ENCODE assay signal across 17 mouse cellular contexts in the genomic region with DNA sequence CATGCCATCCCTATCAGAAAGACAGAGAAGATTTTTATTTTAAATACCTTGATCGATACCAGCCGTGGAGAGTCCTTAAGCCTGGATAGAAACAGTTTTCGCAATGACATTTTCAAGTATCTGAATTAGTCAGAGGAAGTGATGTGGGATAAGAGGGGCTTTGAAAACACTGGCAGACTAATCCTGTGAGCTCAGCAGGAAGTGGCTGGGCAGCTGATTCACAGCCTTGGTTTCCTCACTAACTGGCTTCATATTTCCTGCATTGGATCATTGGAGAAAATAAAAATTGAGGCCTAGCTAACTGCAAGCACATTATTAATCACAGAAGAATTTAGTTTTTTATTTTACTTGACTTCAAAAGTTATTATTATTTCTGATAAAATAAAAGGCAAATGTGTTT.
DNase-seq lines count a peak whose midpoint lies in the region; ATAC-seq and TF ChIP-seq lines count a peak whose summit lies in the region.
"Had no signal": no experiment of that assay in that cellular context is flagged by ENCODE, and none has a peak within 500 bp of the region (broad histone marks: within the 10 kb centered on the region; RNA-seq: fewer than 3 reads in every experiment).

No protein-coding gene starts in this region.

- no peak overlapping the region for H3K9ac ChIP-seq in lung, embryonic 14.5 days
- H3K9ac ChIP-seq: liver, embryonic 15.5 days had no signal

- no peaks in the 10 kb centered on the region for H3K4me1 ChIP-seq in lung, embryonic 14.5 days (ENCODE audit: insufficient read depth)
- H3K4me1 ChIP-seq in lung, adult 2 months (ENCODE audit: control insufficient read depth, insufficient read depth, low read length), result no peaks in the 10 kb centered on the region
- H3K4me1 ChIP-seq: liver, embryonic 15.5 days had no signal

- in situ Hi-C loops in Patski (cut with MboI; ENCODE audit: low pct_unique_long_range_greater_than_20kb), result no loop called here

- H3K36me3 ChIP-seq in lung, embryonic 14.5 days (ENCODE audit: insufficient read depth), result no peaks in the 10 kb centered on the region
- no peaks in the 10 kb centered on the region for H3K36me3 ChIP-seq in myocyte (ENCODE audit: control insufficient read depth, insufficient read depth)
- H3K36me3 ChIP-seq: liver, embryonic 15.5 days had no signal

- TF ChIP-seq POLR2A in lung, adult 2 months (IDR thresholded peaks at IDR 0.05; ENCODE audit: borderline replicate concordance, extremely low read depth, low read depth, low read length), result no peak
- no peak for TF ChIP-seq POLR2A in myocyte (IDR thresholded peaks at IDR 0.05; ENCODE audit: insufficient read length, low read depth)

- CTCF ChIA-PET in Patski (lab: Charles Lee), result interaction anchor here (1.1 kb wide), 1 partner anchor 40 kb away, joined by 3 read pairs; no protein-coding TSS in a partner anchor

- no peaks in the 10 kb centered on the region for H3K9me3 ChIP-seq in lung, embryonic 14.5 days (ENCODE audit: low read depth, low read length)
- H3K9me3 ChIP-seq: liver, embryonic 15.5 days had no signal

- H3K79me2 ChIP-seq in myocyte (ENCODE audit: control insufficient read depth, insufficient read depth), result peaks cover 42% of the 10 kb centered on the region

- no peak overlapping the region for H3ac ChIP-seq in myocyte (ENCODE audit: control insufficient read depth, insufficient read length)

- 50% methylated on average over 3 of the region's 3 CpGs for WGBS in lung, embryonic 14.5 days
- 37% methylated on average over 3 of the region's 3 CpGs for WGBS in lung, adult 2 months

- H3K4me3 ChIP-seq in lung, embryonic 14.5 days (ENCODE audit: low read depth, low read length), result no peak overlapping the region
- no peak overlapping the region for H3K4me3 ChIP-seq in lung, adult 2 months (replicated peaks; ENCODE audit: extremely low read depth, low read depth, low read length)
- peak overlapping the region; percentile 47 for H3K4me3 ChIP-seq in myocyte
- H3K4me3 ChIP-seq: erythroblast, embryonic 14.5 days; liver, embryonic 15.5 days had no signal

- peak; percentile 7 for DNase-seq in lung, embryonic 14.5 days
- DNase-seq in lung, adult 2 months, result no peak
- peak; percentile 67 for DNase-seq in Patski (ENCODE audit: low read depth, low spot score)
- no peak for DNase-seq in kidney, adult 18-20 months
- no peak for DNase-seq in right cerebral cortex, postnatal 14 days
- DNase-seq: adrenal gland, postnatal 14 days; cerebellum, postnatal 25 days; kidney, adult 8-10 months; kidney, postnatal 4 days; layer of hippocampus, postnatal 36 days; right cerebral cortex, postnatal 25 days; thymus, adult 18-20 months had no signal

- no peak for ATAC-seq in lung, embryonic 14.5 days (ENCODE audit: insufficient read depth)
- ATAC-seq in Patski, result peak; percentile 73
- peak; percentile 97 for ATAC-seq in granulocyte monocyte progenitor cell, adult 5-6 weeks (replicated peaks; ENCODE audit: poor library complexity, severe bottlenecking)
- ATAC-seq: hindbrain, postnatal 0 days had no signal

- H3K27me3 ChIP-seq in lung, embryonic 14.5 days (ENCODE audit: insufficient read depth, low read length), result no peaks in the 10 kb centered on the region
- H3K27me3 ChIP-seq in Patski (no peaks in the 10 kb centered on the region), myocyte (ENCODE audit: control insufficient read depth, insufficient read depth, insufficient read length) (no peaks in the 10 kb centered on the region)
- H3K27me3 ChIP-seq: liver, embryonic 15.5 days had no signal

- TF ChIP-seq CTCF in lung, embryonic 14.5 days (IDR thresholded peaks at IDR 0.05; ENCODE audit: low read depth), result no peak
- TF ChIP-seq CTCF in lung, adult 2 months (IDR thresholded peaks at IDR 0.05; ENCODE audit: insufficient read depth, low read length), result no peak
- no peak for TF ChIP-seq CTCF in Patski (IDR thresholded peaks at IDR 0.05)

- POLR2A ChIA-PET in Patski (lab: Charles Lee), result interaction anchor here (0.5 kb wide), 1 partner anchor 628 kb away, joined by 4 read pairs; no protein-coding TSS in a partner anchor

- H3K4me2 ChIP-seq in lung, embryonic 14.5 days, result no peak overlapping the region
- H3K4me2 ChIP-seq in myocyte (ENCODE audit: low read depth), result peak overlapping the region; percentile 76
- H3K4me2 ChIP-seq: liver, embryonic 15.5 days had no signal

- no peak overlapping the region for H3K27ac ChIP-seq in lung, embryonic 14.5 days (ENCODE audit: low read depth)
- H3K27ac ChIP-seq: hindbrain, postnatal 0 days; liver, embryonic 15.5 days had no signal

TF ChIP-seq in myocyte, 11 proteins besides CTCF, POLR2A, EP300 and RAD21:
- no peak for TF ChIP-seq MYOG (IDR thresholded peaks at IDR 0.05; ENCODE audit: control insufficient read depth in 1 of 3, insufficient read depth in 1 of 3, insufficient read length in 2 of 3, low read depth in 2 of 3)
- no peak for TF ChIP-seq REST (IDR thresholded peaks at IDR 0.05; ENCODE audit: insufficient read depth, insufficient read length)
- 0 out of 2 replicates have a peak, but pooled peaks have one; percentile 26 for TF ChIP-seq CEBPB (IDR thresholded peaks at IDR 0.05; ENCODE audit: insufficient read depth, poor library complexity, severe bottlenecking)
- TF ChIP-seq E2F4 (IDR thresholded peaks at IDR 0.05; ENCODE audit: insufficient read depth), result no peak
- no peak for TF ChIP-seq TCF3 (IDR thresholded peaks at IDR 0.05; ENCODE audit: insufficient read length, low read depth)
- no peak for TF ChIP-seq MAX (IDR thresholded peaks at IDR 0.05; ENCODE audit: low read depth)
- TF ChIP-seq POLR2AphosphoS2 (IDR thresholded peaks at IDR 0.05; ENCODE audit: insufficient read length, low read depth), result no peak

Comparison
In these comparisons a context has a peak if more than half of its experiments do, and no peak if none do; other contexts are left out.
1. DNase-seq: peak in lung, embryonic 14.5 days (single experiment) and Patski (single experiment); none in lung, adult 2 months (single experiment), kidney, adult 18-20 months (single experiment) and right cerebral cortex, postnatal 14 days (single experiment).